Mouse (Mus musculus): Measurements from ENCODE around the gene Nrip2. TPM values are rescaled to one million over a fixed set of nuclear protein-coding genes. Genes with fewer than 3 reads are reported as not detected.
"Not testable (repeated sequence)": the region's sequence is repeated elsewhere in the genome, so short reads cannot be mapped to it uniquely, and the experiment has no call there.

Gene Nrip2
- polyA plus RNA-seq, 1 experiment from 2014 or later, result 9.8 TPM

- Histone ChIP-seq H3K4me1 (replicated peaks) (peaks cover 4% of the 10 kb centered on the region), H3K9ac (no peak overlapping the region), H3K4me2 (no peak overlapping the region), H3K4me3 (no peak overlapping the region), H3K36me3 (0 out of 2 replicates have a peak, but pooled peaks cover 3% of the 10 kb centered on the region), H3K27ac (replicated peaks) (no peak overlapping the region), H3K9me3 (no peaks in the 10 kb centered on the region), H3K27me3 (no peaks in the 10 kb centered on the region)
- ATAC-seq (ENCODE audit: low FRiP score, low read depth), result no peak
- 95% methylated on average over 5 of the region's 5 CpGs for WGBS
Observed at GRCm38 (mm10) chr6:128370040-128370439, 29.1 kb upstream of the Nrip2 start.

DNA sequence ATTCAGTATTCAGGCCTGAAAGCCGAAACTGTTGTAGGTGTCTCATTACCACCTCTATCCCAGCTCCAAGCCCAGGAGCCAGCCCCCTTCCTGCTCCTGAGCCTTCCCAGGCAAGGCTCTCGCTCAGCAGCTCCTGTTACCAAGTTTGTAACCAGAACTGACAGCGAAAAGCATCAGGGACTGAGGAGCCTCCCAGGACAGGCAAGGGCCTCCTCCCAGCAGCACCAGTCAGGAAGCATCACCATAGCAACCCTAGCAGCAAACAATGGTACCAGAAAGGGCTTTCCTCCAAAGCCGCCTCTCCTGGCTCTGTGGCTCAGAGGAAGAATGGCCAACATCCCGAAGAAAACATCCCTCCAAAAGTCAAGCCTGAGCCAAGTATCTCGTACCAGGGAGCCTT is 23.9 kb upstream of the Nrip2 start, which contains the start of the genes Tex52 and Gm44596:
Gene Tex52 (plus strand): TSS at position 265 of the 400 bp plus-strand sequence.
Gene Gm44596 (plus strand): TSS at position 312 of the 400 bp plus-strand sequence.
- no peaks in the 10 kb centered on the region for H3K27me3 ChIP-seq
- ATAC-seq (ENCODE audit: low FRiP score, low read depth), result peak; percentile 78
- 0 out of 2 replicates have a peak, but pooled peaks cover 3% of the 10 kb centered on the region for H3K36me3 ChIP-seq
- peak within 1 kb of the TSS; percentile 50 for H3K27ac ChIP-seq (replicated peaks)
- H3K9me3 ChIP-seq, result no peaks in the 10 kb centered on the region
- 10% methylated on average over 6 of the region's 6 CpGs for WGBS
- H3K4me2 ChIP-seq, result 0 out of 2 replicates have a peak within 1 kb of the TSS, but pooled peaks have one; percentile 4
- peaks cover 7% of the 10 kb centered on the region for H3K4me1 ChIP-seq (replicated peaks)
- H3K4me3 ChIP-seq, result no peak within 1 kb of the TSS
- no peak within 1 kb of the TSS for H3K9ac ChIP-seq

GRCm38 (mm10) chr6:128376371-128377085 is 22.6 kb upstream of the Nrip2 start:
- whole genome bisulfite sequencing, result 90% methylated on average over 17 of the region's 17 CpGs
- H3K4me2 ChIP-seq, result no peak overlapping the region
- H3K27me3 ChIP-seq, result no peaks in the 10 kb centered on the region
- no peak for ATAC-seq (ENCODE audit: low FRiP score, low read depth)
- no peak overlapping the region for H3K27ac ChIP-seq (replicated peaks)
- H3K9ac ChIP-seq, result no peak overlapping the region
- H3K9me3 ChIP-seq, result no peaks in the 10 kb centered on the region
- peaks cover 7% of the 10 kb centered on the region for H3K4me1 ChIP-seq (replicated peaks)
- H3K36me3 ChIP-seq, result 0 out of 2 replicates have a peak, but pooled peaks cover under 1% of the 10 kb centered on the region
- no peak overlapping the region for H3K4me3 ChIP-seq

DNA sequence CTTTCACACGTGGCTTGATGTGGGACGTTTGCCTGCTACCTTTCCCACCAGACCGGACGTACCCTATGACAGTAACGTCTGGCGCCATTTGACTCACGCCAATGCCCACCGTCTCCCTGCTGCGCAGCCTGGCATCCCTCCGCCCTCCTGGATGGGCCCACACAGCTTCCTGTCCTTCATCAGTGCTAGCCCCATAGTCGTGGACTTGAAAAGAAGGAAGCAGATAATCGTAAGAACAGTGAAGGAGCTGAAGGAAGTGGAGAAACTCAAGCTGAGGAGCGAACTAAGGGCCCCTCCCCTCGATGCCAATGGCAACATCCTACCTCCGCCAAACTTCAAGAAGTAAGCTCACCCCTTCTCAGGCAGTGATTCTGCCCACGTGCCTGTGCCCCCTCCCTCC is 19.5 kb upstream of the Nrip2 start:
- H3K4me3 ChIP-seq, result no peak overlapping the region
- no peak overlapping the region for H3K27ac ChIP-seq (replicated peaks)
- H3K9me3 ChIP-seq, result no peaks in the 10 kb centered on the region
- H3K4me2 ChIP-seq, result no peak overlapping the region
- no peaks in the 10 kb centered on the region for H3K36me3 ChIP-seq
- WGBS, result 85% methylated on average over 16 of the region's 16 CpGs
- H3K9ac ChIP-seq, result no peak overlapping the region
- no peaks in the 10 kb centered on the region for H3K27me3 ChIP-seq
- H3K4me1 ChIP-seq (replicated peaks), result peaks cover 7% of the 10 kb centered on the region
- no peak for ATAC-seq (ENCODE audit: low FRiP score, low read depth)

- WGBS, result 85% methylated on average over 1 of the region's 1 CpGs
- H3K9ac ChIP-seq; H3K27me3 ChIP-seq; ATAC-seq (ENCODE audit: low FRiP score, low read depth); H3K4me2 ChIP-seq; H3K36me3 ChIP-seq; H3K9me3 ChIP-seq; H3K27ac ChIP-seq (replicated peaks); H3K4me1 ChIP-seq (replicated peaks); H3K4me3 ChIP-seq: not testable (repeated sequence)
Observed at GRCm38 (mm10) chr6:128380594-128381167, 18.4 kb upstream of the Nrip2 start.

- Histone ChIP-seq H3K4me2 (no peak overlapping the region), H3K4me1 (replicated peaks) (no peaks in the 10 kb centered on the region), H3K36me3 (no peaks in the 10 kb centered on the region), H3K4me3 (no peak overlapping the region), H3K9ac (no peak overlapping the region), H3K27me3 (no peaks in the 10 kb centered on the region), H3K9me3 (no peaks in the 10 kb centered on the region), H3K27ac (replicated peaks) (no peak overlapping the region)
- WGBS, result 83% methylated on average over 3 of the region's 3 CpGs
- ATAC-seq (ENCODE audit: low FRiP score, low read depth), result no peak
Observed at GRCm38 (mm10) chr6:128381254-128381653, 17.8 kb upstream of the Nrip2 start.

GRCm38 (mm10) chr6:128383752-128384151 is 15.3 kb upstream of the Nrip2 start:
- WGBS, result 73% methylated on average over 7 of the region's 7 CpGs
- H3K27me3 ChIP-seq, result no peaks in the 10 kb centered on the region
- H3K4me1 ChIP-seq (replicated peaks), result no peaks in the 10 kb centered on the region
- ATAC-seq (ENCODE audit: low FRiP score, low read depth), result no peak
- no peak overlapping the region for H3K9ac ChIP-seq
- H3K4me2 ChIP-seq, result no peak overlapping the region
- no peaks in the 10 kb centered on the region for H3K36me3 ChIP-seq
- H3K4me3 ChIP-seq, result no peak overlapping the region
- H3K9me3 ChIP-seq, result no peaks in the 10 kb centered on the region
- no peak overlapping the region for H3K27ac ChIP-seq (replicated peaks)

DNA sequence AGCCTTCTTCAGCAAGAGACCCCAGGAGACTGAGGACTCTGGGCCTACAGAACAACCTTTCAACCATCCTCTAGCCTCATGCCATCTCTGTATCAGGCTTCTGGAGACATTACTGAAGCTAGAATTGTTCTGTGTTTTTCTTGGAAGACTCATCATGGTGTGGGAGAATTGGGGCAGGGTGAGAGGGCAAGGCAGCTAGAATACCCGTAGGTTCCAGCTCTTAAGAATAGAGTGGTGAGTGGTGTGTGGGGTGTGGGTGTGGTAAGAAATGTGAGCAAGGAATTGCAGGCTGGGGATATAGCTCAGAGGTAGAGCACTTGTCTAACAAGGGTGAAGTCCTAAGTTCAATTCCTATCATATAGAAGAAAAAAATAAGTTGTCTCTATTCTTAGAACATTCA is 14.1 kb upstream of the Nrip2 start:
- 82% methylated on average over 1 of the region's 1 CpGs for WGBS
- Histone ChIP-seq H3K36me3 (no peaks in the 10 kb centered on the region), H3K27me3 (no peaks in the 10 kb centered on the region)

GRCm38 (mm10) chr6:128389185-128389584 is 9.9 kb upstream of the Nrip2 start:
- WGBS, result 96% methylated on average over 1 of the region's 1 CpGs

More for the DNA sequence above, 14.1 kb upstream of the Nrip2 start:
- Histone ChIP-seq H3K27ac (replicated peaks) (no peak overlapping the region), H3K9me3 (no peaks in the 10 kb centered on the region), H3K4me3 (no peak overlapping the region), H3K4me1 (replicated peaks) (no peaks in the 10 kb centered on the region), H3K9ac (no peak overlapping the region), H3K4me2 (no peak overlapping the region)
- no peak for ATAC-seq (ENCODE audit: low FRiP score, low read depth)

DNA sequence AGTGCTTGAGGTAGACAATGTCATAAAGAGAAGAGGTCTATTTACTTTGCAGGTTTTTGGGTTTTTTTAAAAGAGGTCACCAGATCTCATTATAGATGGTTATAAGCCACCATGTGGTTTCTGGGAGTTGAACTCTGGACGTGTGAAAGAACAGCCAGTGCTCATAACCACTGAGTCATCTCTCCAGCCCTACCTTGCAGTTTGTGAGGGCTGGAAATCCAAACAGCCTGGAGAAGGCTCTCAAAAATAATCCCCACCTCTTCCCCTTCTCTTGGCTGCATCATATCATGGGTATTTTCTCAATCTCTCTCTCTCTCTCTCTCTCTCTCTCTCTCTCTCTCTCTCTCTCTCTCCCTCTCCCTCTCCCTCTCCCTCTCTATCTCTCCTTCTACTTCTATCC is 8.4 kb upstream of the Nrip2 start:
- WGBS, result 61% methylated on average over 1 of the region's 1 CpGs
- ATAC-seq (ENCODE audit: low FRiP score, low read depth), result no peak
- H3K27me3 ChIP-seq, result no peaks in the 10 kb centered on the region
- H3K36me3 ChIP-seq, result no peaks in the 10 kb centered on the region
- no peaks in the 10 kb centered on the region for H3K4me1 ChIP-seq (replicated peaks)
- no peak overlapping the region for H3K4me2 ChIP-seq
- H3K27ac ChIP-seq (replicated peaks), result no peak overlapping the region
- no peak overlapping the region for H3K4me3 ChIP-seq
- no peak overlapping the region for H3K9ac ChIP-seq
- no peaks in the 10 kb centered on the region for H3K9me3 ChIP-seq

More at GRCm38 (mm10) chr6:128389185-128389584, 9.9 kb upstream of the Nrip2 start:
- Histone ChIP-seq H3K4me1 (replicated peaks) (no peaks in the 10 kb centered on the region), H3K9ac (no peak overlapping the region), H3K27ac (replicated peaks) (no peak overlapping the region), H3K9me3 (no peaks in the 10 kb centered on the region), H3K27me3 (no peaks in the 10 kb centered on the region), H3K36me3 (no peaks in the 10 kb centered on the region), H3K4me3 (no peak overlapping the region), H3K4me2 (no peak overlapping the region)
- ATAC-seq (ENCODE audit: low FRiP score, low read depth), result no peak

GRCm38 (mm10) chr6:128397574-128398261 is 1.4 kb upstream of the Nrip2 start:
- 81% methylated on average over 7 of the region's 7 CpGs for WGBS
- Histone ChIP-seq H3K4me3 (no peak overlapping the region), H3K9me3 (no peaks in the 10 kb centered on the region), H3K9ac (no peak overlapping the region), H3K4me2 (no peak overlapping the region), H3K4me1 (replicated peaks) (peaks cover 22% of the 10 kb centered on the region), H3K36me3 (no peaks in the 10 kb centered on the region), H3K27me3 (no peaks in the 10 kb centered on the region), H3K27ac (replicated peaks) (no peak overlapping the region)
- ATAC-seq (ENCODE audit: low FRiP score, low read depth), result no peak

Data from hindbrain, embryonic 15.5 days (tissue).